Mouse (Mus musculus) intestine, embryonic 16.5 days (tissue): ENCODE results near the gene Cyp19a1. TPM values are rescaled to one million over a fixed set of nuclear protein-coding genes. Genes with fewer than 3 reads are reported as not detected.

Source experiments
- ATAC-seq: fragments of 200-750 bp; cut with Nextera tagmentation; 2 replicates; pipeline ENCODE4 v1.8.0; 2017; ENCODE audit warnings: moderate TSS enrichment, moderate library complexity
- H3K27ac ChIP-seq: fragments of 300-500 bp; sonication (generic); 2 replicates; pipeline ENCODE4 v1.5.1; 2014; ENCODE audit warnings: mild to moderate bottlenecking, low read length
- H3K27me3 ChIP-seq: fragments of 300-500 bp; sonication (generic); replicated peaks from 2 replicates; pipeline ENCODE4 v1.6.1; 2014; ENCODE audit warnings: low read length, control low read depth, mixed read lengths; ENCODE audit not compliant: control insufficient read depth, insufficient read depth
- H3K36me3 ChIP-seq: fragments of 300-500 bp; sonication (generic); 2 replicates; pipeline ENCODE4 v1.6.1; 2014; ENCODE audit warnings: low read length, control low read depth; ENCODE audit not compliant: control insufficient read depth, insufficient read depth
- H3K4me1 ChIP-seq: fragments of 300-500 bp; sonication (generic); 2 replicates; pipeline ENCODE4 v1.6.1; 2014; ENCODE audit warnings: low read length, control low read depth, mixed read lengths; ENCODE audit not compliant: control insufficient read depth, insufficient read depth
- H3K4me2 ChIP-seq: fragments of 300-500 bp; sonication (generic); 2 replicates; pipeline ENCODE4 v1.6.1; 2014; ENCODE audit warnings: low read depth, low read length, control low read depth
- H3K4me3 ChIP-seq: fragments of 300-500 bp; sonication (generic); 2 replicates; pipeline ENCODE4 v1.5.1; 2014; ENCODE audit warnings: mild to moderate bottlenecking, low read length
- H3K9ac ChIP-seq: fragments of 300-500 bp; sonication (generic); 2 replicates; pipeline ENCODE4 v1.6.1; 2014; ENCODE audit warnings: low read depth, low read length
- H3K9me3 ChIP-seq: fragments of 300-500 bp; sonication (generic); 2 replicates; pipeline ENCODE4 v1.6.1; 2016; ENCODE audit warnings: low read length, control low read depth; ENCODE audit not compliant: control insufficient read depth
- WGBS: fragments of 180-500 bp; shearing (Covaris S2); extraction: QIAGEN DNeasy Blood & Tissue Kit; methylation state at CpG from one replicate; pipeline ENCODE4 v1.1.7; 2014; 5-methylcytosine and 5-hydroxymethylcytosine counted together
- polyA plus RNA-seq: library from polyadenylated mRNA; unstranded; fragments of >200 nt; fragmentation: Nextera tagmentation; extraction: Ambion mirVana; gene quantifications from 2 replicates; pipeline ENCODE4 v1.2.1, GENCODE M21; 2015

Cyp19a1 gene
- polyA plus RNA-seq, 1 experiment from 2014 or later = not detected

DNA sequence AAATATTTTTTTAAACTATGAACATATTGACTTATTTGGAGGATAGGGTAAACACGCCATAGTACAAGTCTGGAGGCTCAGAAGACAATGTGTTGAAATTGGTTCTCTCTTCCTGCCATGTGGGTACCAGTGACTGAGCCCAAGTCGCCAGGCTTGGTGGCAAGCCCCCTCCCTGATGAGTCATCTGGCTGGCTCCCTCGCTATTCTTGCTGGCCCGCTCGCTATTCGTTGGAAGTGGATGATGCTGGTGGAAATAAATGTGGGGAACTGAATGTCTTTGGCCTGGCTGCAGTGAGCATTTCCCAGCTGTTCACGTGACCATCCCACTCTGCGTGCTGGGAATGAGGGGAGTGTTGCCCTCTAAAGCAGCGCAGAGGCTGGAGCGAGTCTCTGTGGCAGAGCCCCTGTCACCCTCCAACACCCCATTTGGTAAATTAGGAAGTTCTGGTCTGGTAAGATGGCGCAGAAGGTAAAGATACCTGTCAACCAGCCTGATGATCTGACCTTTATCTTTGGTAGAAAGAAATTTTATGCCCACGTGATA, 11.2 kb upstream of the Cyp19a1 start:
- 83% methylated on average over 12 of the region's 12 CpGs for WGBS
- Histone ChIP-seq H3K27ac (no peak overlapping the region), H3K36me3 (no peaks in the 10 kb centered on the region), H3K4me1 (no peaks in the 10 kb centered on the region), H3K9ac (no peak overlapping the region), H3K27me3 (no peaks in the 10 kb centered on the region), H3K4me3 (no peak overlapping the region), H3K4me2 (no peak overlapping the region), H3K9me3 (no peaks in the 10 kb centered on the region)
- no peak for ATAC-seq

DNA sequence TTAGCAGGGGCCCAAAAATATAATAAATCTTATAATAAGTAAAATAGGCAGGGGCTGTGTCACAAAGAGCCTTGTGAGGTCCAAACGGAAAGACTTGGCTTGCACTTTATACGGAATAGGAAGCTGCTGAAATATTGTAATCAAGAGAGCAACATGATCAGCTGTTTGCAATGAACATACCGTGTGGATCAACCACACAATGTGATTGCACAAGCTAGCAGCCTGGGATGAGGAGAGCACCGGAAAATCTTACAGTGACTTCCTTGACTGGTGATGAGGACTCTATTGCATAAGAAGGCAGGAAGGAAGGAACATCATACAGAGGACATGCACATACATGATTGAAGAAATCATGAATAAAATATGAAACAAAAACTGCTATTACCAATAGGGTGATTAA, 7.4 kb upstream of the Cyp19a1 start:
- Histone ChIP-seq H3K9me3 (no peaks in the 10 kb centered on the region), H3K4me2 (no peak overlapping the region), H3K9ac (no peak overlapping the region), H3K36me3 (no peaks in the 10 kb centered on the region), H3K27ac (no peak overlapping the region), H3K4me3 (no peak overlapping the region), H3K27me3 (no peaks in the 10 kb centered on the region), H3K4me1 (no peaks in the 10 kb centered on the region)
- ATAC-seq = no peak
- whole genome bisulfite sequencing = 84% methylated on average over 4 of the region's 4 CpGs

DNA sequence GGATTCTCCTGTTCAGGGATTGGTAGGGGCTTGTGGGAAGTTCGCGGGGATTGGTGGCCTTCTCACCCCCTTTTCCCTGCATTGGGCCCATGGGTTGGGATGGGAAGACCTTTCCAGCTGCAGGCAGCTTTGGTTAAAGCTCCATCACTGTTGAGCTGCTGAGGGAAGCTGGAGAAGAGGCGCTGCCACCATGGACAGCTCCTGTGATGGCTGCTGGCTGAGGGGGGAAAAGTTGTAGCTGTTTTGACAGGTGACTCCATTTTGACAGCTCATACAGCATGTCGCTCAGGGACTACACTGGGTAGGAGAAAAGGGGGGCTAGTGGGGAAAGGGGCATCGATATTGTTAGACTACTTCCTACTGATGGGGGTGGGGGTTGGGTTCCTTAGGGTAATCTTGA, 3.0 kb upstream of the Cyp19a1 start:
- no peak for ATAC-seq
- Histone ChIP-seq H3K4me2 (no peak overlapping the region), H3K27ac (no peak overlapping the region), H3K4me3 (no peak overlapping the region), H3K9ac (no peak overlapping the region), H3K36me3 (no peaks in the 10 kb centered on the region), H3K27me3 (no peaks in the 10 kb centered on the region), H3K9me3 (no peaks in the 10 kb centered on the region), H3K4me1 (no peaks in the 10 kb centered on the region)
- 37% methylated on average over 5 of the region's 5 CpGs for WGBS

GRCm38 (mm10) chr9:54269987-54270386, 2.1 kb upstream of the Cyp19a1 start:
- H3K4me1 ChIP-seq = no peaks in the 10 kb centered on the region
- H3K9ac ChIP-seq = no peak overlapping the region
- 62% methylated on average over 6 of the region's 6 CpGs for WGBS
- no peak overlapping the region for H3K4me3 ChIP-seq
- no peaks in the 10 kb centered on the region for H3K9me3 ChIP-seq
- H3K36me3 ChIP-seq = no peaks in the 10 kb centered on the region
- H3K4me2 ChIP-seq = no peak overlapping the region
- no peaks in the 10 kb centered on the region for H3K27me3 ChIP-seq
- no peak for ATAC-seq
- no peak overlapping the region for H3K27ac ChIP-seq

GRCm38 (mm10) chr9:54264754-54265153, 3.2 kb downstream of the Cyp19a1 start:
- H3K36me3 ChIP-seq = no peaks in the 10 kb centered on the region
- H3K27ac ChIP-seq = no peak overlapping the region
- no peaks in the 10 kb centered on the region for H3K9me3 ChIP-seq
- H3K4me3 ChIP-seq = no peak overlapping the region
- H3K4me2 ChIP-seq = no peak overlapping the region
- 62% methylated on average over 4 of the region's 4 CpGs for WGBS
- no peaks in the 10 kb centered on the region for H3K27me3 ChIP-seq
- H3K4me1 ChIP-seq = no peaks in the 10 kb centered on the region
- no peak overlapping the region for H3K9ac ChIP-seq
- no peak for ATAC-seq

DNA sequence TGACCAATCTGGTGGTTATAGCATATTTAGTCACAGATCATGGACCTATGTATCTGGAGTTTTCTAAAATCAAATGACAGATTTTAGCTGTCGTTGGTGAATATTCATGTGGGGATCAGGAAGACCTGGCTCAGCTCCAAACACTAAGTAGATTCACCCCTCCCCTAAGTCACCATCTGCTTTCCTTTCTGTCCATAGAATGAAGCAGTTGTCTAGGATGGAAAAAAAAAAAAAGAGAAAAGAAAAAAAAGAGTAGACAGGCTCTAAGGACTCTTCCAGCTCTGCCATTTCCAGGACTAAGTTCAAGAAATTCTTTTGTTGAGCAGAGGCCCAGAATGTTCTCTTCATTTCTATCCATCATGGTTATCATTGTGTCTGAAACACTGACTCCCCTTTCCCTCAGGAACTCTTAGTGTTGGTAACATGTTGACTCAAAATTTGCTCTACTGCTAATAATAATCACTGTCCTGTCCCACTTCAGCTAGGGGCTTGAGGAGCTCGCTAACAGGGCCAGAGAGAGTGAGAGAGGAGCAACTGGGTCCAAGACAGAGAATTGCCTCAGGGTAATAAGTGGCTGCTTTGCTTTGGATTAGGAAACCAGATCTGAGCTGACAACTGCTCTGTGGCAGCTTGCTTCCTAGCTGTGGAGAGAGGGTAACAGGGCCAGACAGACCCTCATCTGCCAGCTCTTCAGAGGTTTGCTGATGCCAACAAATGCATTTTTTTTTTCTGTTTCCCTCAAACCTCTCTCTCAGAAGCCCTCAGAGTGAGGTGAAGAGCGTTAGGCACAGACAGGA, 22.8 kb downstream of the Cyp19a1 start:
- 62% methylated on average over 3 of the region's 3 CpGs for WGBS
- Histone ChIP-seq H3K27me3 (no peaks in the 10 kb centered on the region), H3K4me2 (no peak overlapping the region), H3K9ac (no peak overlapping the region), H3K9me3 (no peaks in the 10 kb centered on the region), H3K36me3 (no peaks in the 10 kb centered on the region), H3K4me3 (no peak overlapping the region), H3K4me1 (no peaks in the 10 kb centered on the region), H3K27ac (no peak overlapping the region)
- no peak for ATAC-seq

DNA sequence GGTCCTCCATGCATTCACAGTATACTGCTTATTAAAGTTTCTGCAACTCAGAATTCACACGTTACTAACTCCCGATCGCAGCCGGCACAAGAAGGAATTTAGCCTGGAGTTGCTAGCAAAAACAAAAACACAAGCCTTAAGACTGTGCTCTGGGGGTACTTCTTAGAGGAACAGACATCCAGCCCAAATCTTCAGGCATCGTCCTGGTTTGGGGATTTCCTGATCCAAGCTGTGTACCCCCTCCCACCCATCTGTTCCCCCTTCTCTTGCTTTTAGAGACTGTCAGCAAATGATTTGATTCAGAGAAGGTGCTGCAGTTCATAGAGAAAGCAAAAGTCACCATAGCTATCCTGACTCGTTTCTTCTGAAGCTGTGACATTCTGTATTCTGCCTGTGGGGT, 40.3 kb downstream of the Cyp19a1 start:
- Histone ChIP-seq H3K4me3 (no peak overlapping the region), H3K9me3 (no peaks in the 10 kb centered on the region), H3K4me1 (no peaks in the 10 kb centered on the region), H3K36me3 (no peaks in the 10 kb centered on the region), H3K4me2 (no peak overlapping the region), H3K27ac (no peak overlapping the region), H3K27me3 (no peaks in the 10 kb centered on the region), H3K9ac (no peak overlapping the region)
- WGBS = 61% methylated on average over 6 of the region's 6 CpGs
- ATAC-seq = no peak

- H3K9ac ChIP-seq = no peak overlapping the region
- no peaks in the 10 kb centered on the region for H3K4me1 ChIP-seq
- no peak overlapping the region for H3K4me3 ChIP-seq
- no peaks in the 10 kb centered on the region for H3K36me3 ChIP-seq
- ATAC-seq = no peak
- 72% methylated on average over 5 of the region's 5 CpGs for WGBS
- no peaks in the 10 kb centered on the region for H3K9me3 ChIP-seq
- H3K4me2 ChIP-seq = no peak overlapping the region
- no peak overlapping the region for H3K27ac ChIP-seq
- H3K27me3 ChIP-seq = no peaks in the 10 kb centered on the region
Observed at GRCm38 (mm10) chr9:54216511-54216910, 51.4 kb downstream of the Cyp19a1 start.

DNA sequence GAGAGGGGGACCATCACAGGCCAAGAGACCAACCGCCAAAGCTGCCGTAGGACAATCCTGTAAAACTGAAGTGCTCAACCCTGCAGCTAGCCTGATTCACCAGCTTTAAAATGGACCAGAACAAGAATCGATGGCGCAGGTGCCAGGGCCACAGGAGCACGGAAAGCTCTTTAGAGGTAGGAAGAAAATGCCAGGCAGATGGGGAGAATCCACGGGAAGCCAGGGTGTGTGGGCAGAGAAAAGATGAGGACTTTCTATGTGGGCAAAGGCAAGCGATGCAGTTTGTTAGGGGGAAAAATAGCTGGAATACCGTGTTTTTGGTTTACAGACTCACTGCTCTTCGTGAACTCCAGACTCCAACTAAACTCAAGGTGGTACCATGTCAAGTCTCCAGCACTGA, 53.0 kb downstream of the Cyp19a1 start:
- Histone ChIP-seq H3K9me3 (no peaks in the 10 kb centered on the region), H3K27ac (no peak overlapping the region), H3K4me2 (no peak overlapping the region), H3K4me1 (no peaks in the 10 kb centered on the region), H3K27me3 (no peaks in the 10 kb centered on the region), H3K9ac (no peak overlapping the region), H3K36me3 (no peaks in the 10 kb centered on the region), H3K4me3 (no peak overlapping the region)
- no peak for ATAC-seq
- WGBS = 92% methylated on average over 9 of the region's 9 CpGs

GRCm38 (mm10) chr9:54194790-54195189, 73.1 kb downstream of the Cyp19a1 start:
- Histone ChIP-seq H3K4me3 (no peak overlapping the region), H3K27ac (no peak overlapping the region), H3K4me1 (no peaks in the 10 kb centered on the region), H3K4me2 (no peak overlapping the region), H3K36me3 (no peaks in the 10 kb centered on the region), H3K9ac (no peak overlapping the region), H3K9me3 (no peaks in the 10 kb centered on the region), H3K27me3 (no peaks in the 10 kb centered on the region)
- 70% methylated on average over 5 of the region's 5 CpGs for WGBS
- no peak for ATAC-seq
